Mouse (Mus musculus) small intestine, adult 10 weeks (tissue): ENCODE measurements around the gene Nrd1. TPM values are rescaled to one million over a fixed set of nuclear protein-coding genes. Genes with fewer than 3 reads are reported as not detected.

Experiments used
- polyA plus RNA-seq: library from polyadenylated mRNA; stranded (reverse); fragments of 350-450 nt; fragmentation: Illumina TruSeq; extraction: RNeasy Lipid Tissue Mini Kit (QIAGEN cat#74804); gene quantifications from one replicate; pipeline ENCODE4 v1.2.3, GENCODE M21; 2014; ENCODE audit warnings: low replicate concordance

Gene Nrd1
- 238 TPM for polyA plus RNA-seq

DNA sequence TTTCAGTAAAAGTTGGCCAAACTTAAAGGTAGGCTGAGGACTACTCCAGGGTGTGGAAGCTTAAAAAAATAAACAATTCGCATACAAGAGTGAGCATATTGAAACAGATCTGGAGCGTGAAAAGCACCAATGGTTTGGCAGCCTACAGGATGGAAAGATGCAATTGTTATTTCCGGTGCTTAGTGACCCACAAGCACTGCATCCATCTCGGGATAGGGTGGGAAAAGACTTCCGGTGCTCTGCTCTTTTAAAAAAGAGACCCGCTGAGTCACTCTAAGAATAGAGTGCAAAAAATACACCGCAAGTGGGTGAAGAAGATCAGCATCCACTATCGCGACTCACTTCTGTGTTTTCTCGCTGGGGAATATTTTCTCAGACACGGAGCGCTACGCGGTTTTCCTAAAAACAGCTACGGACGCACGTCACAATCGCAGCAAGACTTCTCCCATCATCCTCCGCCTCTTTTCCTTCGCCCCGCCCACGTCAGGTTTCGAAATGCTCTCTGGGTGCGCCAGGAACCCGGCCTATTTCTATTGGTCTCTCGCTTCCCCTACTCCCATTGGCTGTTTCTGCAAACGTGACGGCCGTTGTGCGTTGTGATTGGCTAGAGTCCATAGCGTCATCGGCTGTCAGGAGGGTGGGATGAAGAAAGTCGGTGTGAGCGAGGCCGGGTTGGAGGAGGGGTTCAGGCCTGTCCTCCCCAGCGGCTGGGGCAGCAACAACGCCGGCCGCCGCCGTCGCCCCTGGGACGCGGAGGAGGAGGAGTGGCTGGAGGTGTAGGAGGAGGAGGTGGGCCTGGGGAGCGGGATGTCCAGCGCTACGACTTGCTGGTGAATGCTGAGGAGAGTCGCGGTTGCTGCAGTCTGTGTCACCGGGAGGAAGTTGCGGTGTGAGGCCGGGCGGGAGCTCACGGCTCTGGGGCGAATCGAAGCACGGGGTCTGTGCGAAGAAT lies at the start of gene Nrd1:
TSS of gene Nrd1 (plus strand) at position 657 of the 952 bp plus-strand sequence.

Other genes with a start within 250 kb of the Nrd1 start
- 34.0 TPM for gene Zfyve9, start 219.9 kb upstream of the Nrd1 start, polyA plus RNA-seq
- 125 TPM for gene Btf3l4, start 167.0 kb upstream of the Nrd1 start, polyA plus RNA-seq
- 34.4 TPM for gene Txndc12, start 166.1 kb upstream of the Nrd1 start, polyA plus RNA-seq
- 13.5 TPM for gene Kti12, start 152.9 kb upstream of the Nrd1 start, polyA plus RNA-seq
- gene A730015C16Rik, start 152.0 kb upstream of the Nrd1 start, polyA plus RNA-seq: not detected
- 0.85 TPM for gene Rab3b, start 121.6 kb upstream of the Nrd1 start, polyA plus RNA-seq
- gene Osbpl9, start 201.6 kb downstream of the Nrd1 start, polyA plus RNA-seq: 83.8 TPM
- gene Calr4, start 233.8 kb downstream of the Nrd1 start, polyA plus RNA-seq: not detected